Mouse (Mus musculus) spleen, postnatal 36 days (tissue): ENCODE results near the gene Hist1h2an.

ENCODE experiments used
- DNase-seq, 2 experiments: peaks; one replicate each; pipeline ENCODE4 v3.0.0; 2022; ENCODE audit warnings: low spot score in 2 of 2, mixed read lengths in 1 of 2

Hist1h2an gene

DNA sequence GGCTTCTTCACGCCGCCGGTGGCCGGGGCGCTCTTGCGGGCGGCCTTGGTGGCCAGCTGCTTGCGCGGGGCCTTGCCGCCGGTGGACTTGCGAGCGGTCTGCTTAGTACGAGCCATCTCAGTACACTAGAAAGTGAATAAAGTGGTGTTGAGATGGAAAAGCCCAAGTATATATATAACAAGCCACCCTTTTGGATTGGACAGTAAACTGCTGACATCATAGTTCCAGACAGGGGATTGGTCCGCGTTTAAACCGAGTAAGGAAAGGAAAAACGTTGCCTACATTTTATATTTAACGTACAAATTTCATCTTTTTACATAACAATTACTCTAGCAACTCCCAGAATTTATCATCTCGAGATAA lies 3.8 kb downstream of the Hist1h2an start, which contains the start of gene Hist1h3i:
Gene Hist1h3i, minus strand, starts transcription at position 116 of the 363 bp plus-strand sequence.
- peak; percentile 75 to 86 for DNase-seq

DNA sequence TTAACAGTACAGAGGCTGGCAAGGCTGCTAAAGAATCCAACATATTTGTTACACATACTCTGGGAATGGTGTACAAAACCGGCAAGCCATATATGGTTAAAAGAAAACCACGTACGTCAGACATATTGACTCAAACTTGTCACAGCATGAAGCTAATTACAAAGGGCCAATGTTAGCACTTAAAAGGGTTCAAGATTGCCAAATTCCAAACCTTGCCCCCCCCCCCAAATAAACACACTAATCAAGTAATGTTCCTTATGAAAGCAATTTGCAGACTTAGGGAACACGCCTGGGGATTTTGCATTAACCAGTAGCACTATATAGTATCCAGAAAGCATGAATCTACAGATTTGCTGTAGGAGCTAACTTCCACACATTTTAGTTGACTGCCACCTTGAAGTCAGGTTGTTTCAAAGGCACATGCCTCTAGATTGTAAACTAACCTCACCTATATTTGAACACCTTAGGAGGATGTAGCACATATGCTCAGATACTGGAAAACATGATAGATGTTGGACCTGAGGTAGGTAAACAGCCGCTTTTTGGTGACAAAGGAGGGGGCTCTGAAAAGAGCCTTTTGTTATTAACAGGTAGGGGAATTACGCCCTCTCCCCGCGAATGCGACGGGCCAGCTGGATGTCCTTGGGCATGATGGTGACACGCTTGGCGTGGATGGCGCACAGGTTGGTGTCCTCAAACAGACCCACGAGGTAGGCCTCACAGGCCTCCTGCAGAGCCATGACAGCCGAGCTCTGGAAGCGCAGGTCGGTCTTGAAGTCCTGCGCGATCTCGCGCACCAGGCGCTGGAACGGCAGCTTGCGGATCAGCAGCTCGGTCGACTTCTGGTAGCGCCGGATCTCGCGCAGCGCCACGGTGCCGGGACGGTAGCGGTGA lies 4.4 kb downstream of the Hist1h2an start:
- peak in 1 of 2 experiments; percentile 27 for DNase-seq

DNA sequence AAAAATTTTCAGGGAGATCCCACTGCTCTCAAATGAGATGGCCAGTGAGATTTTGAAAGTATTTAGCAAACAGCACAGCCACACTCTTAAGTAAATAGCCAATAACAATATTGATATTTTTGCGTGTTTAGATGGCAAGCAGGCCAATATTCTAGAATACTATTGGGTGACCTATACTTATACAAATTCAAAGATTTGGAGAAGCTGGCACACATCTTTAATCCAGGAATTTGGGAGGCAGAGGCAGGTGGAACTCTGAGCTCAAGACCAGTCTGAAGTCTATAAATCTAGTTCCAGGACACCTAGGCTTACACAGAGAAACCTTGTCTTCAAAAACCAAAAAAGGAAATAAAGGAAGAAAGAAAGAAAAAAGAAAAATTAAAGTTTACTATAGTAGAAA lies 5.4 kb downstream of the Hist1h2an start:
- no peak for DNase-seq

DNA sequence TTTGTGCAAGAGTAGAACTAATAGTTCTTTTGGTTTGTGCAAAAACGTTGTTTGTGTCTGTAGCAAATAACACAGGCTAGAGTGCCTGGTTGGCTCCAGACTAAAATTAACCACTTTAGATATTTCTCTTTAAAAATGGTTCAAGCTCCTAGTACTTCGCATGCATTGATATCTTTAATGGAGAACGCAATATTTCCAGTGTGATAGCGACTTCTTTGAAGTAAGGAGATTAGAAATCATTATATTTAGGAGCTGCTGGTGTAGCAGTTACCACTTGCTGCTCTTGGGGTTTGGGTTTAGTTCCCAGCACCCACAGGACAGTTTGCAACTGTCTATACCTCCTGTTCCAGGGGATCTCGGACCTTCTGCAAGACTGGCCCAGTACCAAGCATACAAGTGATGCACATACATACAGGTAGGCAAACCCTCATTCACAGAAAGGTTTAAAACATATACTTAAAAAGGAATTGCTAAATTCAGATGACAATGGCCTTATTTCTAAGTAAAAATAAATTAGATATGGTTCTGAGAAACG lies 5.9 kb downstream of the Hist1h2an start:
- no peak for DNase-seq

DNA sequence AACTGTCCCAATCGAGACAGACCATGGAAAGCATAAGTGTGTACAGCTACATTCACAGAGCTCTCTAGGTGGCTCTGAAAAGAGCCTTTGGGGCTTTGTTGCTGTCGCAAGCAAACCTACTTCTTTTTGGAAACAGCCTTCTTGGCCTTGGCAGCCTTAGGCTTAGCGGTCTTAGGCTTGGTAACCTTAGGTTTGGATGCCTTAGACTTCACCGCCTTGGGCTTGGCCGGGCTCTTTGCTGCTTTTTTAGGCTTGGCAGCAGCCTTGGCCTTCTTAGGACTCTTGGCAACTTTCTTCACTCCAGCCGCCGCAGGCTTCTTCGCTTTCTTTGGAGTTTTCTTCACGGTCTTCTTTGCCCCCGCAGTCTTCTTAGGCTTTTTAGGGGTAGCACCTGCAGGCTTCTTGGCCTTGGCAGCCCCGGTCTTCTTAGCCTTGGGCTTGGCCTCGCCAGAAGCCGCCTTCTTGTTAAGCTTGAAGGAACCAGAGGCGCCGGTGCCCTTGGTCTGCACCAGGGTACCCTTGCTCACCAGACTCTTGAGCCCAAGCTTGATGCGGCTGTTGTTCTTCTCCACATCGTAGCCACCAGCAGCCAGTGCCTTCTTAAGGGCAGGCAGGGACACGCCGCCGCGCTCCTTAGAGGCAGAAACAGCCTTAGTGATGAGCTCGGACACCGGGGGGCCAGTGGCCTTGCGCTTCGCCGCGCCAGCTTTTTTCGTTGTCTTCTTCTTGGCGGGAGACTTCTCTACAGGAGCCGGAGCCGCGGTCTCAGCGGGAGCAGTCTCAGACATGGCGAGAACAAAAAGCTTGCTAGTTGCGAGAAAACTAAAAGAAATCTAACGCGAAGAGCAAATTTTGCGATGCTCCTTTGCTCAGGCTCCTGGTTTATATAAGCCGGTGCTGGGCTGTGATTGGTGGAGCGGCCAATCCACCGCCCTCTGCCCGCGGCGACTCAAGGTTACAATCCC lies 7.0 kb downstream of the Hist1h2an start, which contains the start of gene Hist1h1b:
Gene Hist1h1b, minus strand, starts transcription at position 859 of the 965 bp plus-strand sequence.
- DNase-seq: peak; percentile 73 to 81

DNA sequence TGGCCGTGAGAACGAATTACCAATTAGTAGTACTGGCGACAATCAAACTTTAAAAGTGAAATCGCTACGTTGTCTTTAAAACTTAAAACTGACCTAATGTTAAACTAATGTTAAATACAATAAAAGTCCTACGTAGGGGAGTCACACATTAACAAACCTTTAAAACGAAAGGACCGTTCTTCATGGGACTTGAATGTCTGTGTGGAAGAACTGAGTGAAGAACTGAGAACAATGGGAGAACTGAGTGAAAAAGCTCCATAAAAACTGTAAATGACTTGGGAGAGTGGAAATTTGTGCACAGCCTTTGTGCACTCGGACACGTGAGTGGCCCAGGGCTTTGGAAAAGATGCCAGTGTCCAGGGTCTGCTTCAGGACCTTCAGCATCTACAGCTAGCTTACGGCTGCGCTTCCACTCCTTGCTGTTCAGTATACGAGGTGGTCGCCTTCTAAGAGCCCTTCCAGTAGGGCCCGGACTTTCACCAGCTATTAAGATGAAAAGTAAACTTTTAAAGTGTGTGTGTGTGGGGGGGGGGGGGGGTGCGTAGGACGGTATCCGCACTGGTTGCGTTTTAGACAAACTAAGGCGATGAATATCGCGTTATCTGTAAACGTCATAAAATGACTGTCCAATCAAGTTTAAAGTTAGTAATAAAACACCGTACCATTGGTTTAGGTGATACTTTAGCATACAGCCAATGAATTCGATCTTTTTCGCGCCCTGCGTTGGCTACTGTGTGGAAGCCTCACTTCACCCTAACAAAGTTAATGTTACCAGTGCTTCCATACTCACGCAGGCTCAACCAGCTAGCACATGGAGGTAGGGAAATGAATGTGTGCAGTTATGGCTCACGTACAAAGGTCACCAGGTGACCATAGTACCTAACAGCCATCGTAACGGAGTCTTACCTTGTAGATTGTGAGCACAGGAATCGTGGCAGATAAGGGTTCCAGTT lies 7.9 kb downstream of the Hist1h2an start:
- DNase-seq: peak; percentile 74 to 88

DNA sequence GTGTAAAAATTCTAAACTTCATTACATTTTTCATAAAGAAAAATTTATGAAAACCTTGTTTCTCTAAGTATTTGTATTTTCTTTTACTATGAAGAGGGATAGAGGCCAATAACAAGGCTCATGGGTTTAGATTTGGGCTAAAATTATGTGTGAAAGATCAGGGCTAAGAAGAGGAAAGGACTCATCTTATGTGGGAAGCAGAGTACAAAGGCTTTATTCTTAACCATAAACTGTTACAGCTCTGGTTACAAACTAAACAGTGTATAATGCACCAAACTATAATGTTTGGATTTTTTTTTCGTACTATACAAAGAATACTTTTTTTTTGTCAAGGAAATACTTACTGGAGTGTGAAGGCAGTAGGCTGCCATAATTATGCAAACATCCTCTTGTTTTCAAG lies 31.3 kb downstream of the Hist1h2an start:
- DNase-seq: no peak

DNA sequence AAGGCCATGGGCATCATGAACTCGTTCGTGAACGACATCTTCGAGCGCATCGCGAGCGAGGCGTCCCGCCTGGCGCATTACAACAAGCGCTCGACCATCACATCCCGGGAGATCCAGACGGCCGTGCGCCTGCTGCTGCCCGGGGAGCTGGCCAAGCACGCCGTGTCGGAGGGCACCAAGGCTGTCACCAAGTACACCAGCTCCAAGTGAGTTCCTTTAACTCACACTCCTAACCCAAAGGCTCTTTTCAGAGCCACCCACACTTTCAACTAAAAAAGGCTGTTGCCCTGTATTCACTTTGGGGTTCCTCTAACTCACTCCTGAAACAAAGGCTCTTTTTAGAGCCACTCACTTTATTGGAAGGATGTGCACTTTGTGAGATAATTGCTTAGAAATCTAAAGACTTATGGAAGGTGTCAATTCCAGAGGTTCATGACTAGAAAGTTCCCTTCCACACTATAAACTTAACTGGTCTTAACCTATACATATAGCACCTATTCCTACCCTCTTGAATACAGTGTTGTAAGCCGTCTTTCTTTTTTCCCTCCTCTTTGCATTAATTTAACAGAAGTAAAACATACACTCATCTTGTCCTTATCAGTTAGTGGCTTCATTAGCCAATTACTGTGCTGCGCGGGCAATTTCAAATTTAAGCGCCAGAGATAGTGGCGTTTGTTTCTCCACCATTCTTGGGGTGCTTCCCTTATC lies 32.6 kb downstream of the Hist1h2an start:
- peak; percentile 43 to 66 for DNase-seq

DNA sequence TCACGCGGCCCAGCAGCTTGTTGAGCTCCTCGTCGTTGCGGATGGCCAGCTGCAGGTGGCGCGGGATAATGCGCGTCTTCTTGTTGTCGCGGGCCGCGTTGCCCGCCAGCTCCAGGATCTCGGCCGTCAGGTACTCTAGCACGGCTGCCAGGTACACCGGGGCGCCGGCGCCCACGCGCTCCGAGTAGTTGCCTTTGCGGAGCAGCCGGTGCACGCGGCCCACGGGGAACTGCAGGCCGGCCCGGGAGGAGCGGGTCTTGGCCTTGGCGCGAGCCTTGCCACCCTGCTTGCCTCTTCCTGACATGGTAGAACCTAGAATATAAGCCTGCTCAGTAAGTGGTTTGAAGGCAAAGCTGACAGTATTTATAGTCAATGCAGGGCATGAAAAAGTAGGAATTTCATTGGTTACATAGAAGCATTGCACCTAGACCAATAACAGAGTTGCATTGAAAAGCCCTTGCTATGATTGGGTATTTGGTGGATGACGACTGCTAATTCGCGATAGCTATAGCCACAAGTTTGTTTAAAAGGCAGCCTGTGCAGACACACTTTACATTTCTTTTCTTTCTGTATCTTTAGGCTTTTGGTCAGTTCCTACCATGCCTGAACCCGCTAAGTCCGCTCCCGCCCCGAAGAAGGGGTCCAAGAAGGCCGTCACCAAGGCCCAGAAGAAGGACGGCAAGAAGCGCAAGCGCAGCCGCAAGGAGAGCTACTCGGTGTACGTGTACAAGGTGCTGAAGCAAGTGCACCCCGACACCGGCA lies 33.3 kb downstream of the Hist1h2an start, which contains the start of the genes Hist1h2ak and Hist1h2bn:
Gene Hist1h2ak, minus strand, starts transcription at position 304 of the 762 bp plus-strand sequence.
Gene Hist1h2bn, plus strand, starts transcription at position 600 of the 762 bp plus-strand sequence.
- DNase-seq: peak; percentile 85 to 91

DNA sequence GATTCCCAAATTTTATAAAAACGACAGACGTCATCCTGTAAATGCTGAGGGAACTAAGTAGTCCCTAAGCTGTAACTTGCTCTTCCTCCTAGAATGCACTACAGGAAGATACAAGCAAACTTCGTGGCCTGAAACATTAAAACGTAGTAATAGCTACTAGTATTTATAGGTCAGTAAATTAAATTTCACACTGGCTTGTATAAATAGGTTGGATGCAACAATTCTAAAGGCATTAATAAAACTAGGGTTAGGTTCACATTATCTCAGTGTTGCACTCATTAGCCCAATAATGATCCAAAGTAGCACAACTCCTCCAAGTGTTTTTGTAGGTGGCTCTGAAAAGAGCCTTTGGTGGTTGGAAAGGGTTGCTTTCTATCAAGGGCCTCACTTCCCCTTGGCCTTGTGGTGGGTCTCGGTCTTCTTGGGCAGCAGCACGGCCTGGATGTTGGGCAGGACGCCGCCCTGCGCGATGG lies 33.9 kb downstream of the Hist1h2an start:
- DNase-seq: no peak

DNA sequence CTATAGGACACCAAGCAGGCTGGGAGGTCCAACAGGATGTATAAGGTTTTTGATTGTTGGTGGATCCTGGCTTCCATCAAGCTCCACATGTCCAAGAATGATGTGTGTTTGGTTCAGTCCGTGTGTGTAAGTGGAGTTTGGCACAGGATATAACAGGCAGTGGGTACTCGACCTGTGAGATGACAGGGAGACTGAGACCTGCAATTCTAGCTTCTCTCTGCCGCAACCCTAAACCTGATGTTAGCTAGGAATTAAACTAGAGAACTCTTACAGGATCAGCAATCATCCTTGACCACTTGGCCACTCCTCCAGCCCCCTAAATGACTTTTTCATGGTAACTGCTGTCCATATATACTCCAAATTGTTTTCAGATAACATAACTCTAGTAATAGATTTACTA lies 34.7 kb downstream of the Hist1h2an start:
- no peak for DNase-seq

DNA sequence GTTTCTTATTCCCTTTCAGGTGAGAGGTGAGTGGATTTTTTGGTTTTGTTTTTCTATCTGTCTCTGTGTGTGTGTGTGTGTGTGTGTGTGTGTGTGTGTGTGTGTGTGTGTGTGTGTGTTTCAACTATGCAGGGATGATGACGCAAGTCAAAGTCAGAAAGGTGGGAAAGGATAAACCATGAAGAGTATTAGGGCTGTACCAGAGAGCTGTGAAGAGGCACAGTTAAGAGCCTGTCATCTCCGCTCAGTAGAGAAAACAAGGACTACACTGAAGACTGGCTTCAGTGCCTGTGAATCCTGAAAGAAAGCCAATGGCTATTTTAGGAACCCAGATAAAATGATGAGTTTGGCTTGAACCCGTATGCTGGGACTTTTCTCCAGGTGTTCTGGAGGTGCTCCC lies 35.2 kb downstream of the Hist1h2an start:
- no peak for DNase-seq

DNA sequence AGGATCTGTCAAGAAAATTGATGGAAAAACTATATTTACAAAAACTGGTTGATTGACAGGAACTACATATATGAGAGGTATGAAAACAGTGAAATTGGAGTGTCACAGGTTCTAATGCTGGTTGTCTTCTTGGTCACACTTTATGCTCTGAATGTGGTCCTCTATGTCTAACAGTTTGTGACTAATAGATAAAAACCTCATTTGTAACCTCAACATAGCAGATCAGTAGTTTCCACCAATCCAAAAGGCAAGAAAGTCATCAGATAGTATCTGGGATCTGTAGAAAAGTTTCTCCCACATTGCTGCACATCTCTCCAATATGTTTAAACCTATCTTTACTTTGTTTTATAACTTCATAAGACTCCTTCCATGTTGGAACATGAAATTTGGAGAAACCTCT lies 35.6 kb downstream of the Hist1h2an start:
- DNase-seq: no peak

DNA sequence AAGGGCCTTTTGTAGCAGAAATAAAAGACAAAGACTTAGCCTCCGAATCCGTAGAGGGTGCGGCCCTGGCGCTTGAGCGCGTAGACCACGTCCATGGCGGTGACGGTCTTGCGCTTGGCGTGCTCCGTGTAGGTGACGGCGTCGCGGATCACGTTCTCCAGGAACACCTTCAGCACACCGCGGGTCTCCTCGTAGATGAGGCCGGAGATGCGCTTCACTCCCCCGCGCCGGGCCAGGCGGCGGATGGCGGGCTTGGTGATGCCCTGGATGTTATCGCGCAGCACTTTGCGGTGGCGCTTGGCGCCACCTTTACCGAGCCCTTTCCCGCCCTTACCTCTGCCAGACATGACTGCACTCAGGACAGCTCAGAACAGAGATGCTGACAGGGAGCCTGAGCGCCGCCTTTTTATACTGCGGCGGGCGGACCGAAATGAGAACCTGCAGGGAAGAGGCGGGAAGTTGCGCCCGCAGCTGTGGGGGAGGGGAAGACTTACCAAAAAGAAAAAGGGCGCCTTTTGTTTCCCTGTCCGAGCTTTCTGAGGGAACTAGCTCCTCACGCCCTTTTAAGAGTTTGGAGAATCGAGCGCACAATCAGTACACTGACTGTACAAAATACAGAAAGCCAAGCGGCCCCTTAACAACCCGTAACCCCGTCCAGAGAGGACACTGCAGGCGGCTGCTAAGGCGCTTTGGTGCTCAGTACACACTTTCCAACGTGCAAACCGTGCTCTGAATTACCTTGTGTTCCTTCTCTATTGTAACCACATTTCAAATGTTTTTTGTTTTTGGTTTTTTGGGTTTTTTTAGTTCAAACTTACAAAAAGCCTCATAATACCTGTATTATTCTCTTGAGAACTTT lies 36.6 kb downstream of the Hist1h2an start, which contains the start of gene Hist1h4k:
Gene Hist1h4k, minus strand, starts transcription at position 347 of the 859 bp plus-strand sequence.
- peak; percentile 90 to 93 for DNase-seq

DNA sequence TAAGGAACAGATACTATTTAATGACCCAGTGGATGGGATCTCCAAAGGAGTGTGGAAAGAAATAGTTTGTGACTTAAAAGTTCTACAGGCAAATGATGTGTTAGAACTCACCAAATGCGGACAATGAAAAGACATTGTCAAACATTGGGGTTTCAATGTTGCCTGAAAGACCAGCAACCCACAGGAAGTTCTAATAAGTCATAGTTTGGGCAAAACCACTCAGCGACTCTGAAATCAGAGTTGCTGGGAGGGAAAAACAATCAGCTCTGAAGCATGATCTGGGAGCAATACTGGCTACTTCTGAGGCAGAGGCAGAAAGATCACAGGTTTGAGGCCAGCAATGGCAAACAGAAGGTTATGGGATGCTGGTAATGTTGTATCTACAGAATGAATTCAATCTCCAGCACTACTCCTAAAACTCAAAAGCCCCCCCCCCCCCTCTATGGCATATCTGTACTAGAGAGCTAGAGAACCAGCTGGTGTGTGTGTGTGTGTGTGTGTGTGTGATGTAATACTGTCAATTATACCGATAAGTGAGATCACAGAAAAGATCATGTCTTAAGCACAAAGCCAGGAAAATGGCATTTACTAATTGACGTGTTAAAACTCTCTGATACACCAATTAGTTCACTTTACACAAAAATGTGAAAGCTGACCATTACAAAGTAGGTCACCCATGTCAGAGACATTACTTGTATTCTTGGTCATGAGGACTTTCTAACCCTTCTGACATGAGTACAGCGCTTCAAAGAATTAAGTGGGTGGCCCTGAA lies 37.4 kb downstream of the Hist1h2an start:
- no peak for DNase-seq

DNA sequence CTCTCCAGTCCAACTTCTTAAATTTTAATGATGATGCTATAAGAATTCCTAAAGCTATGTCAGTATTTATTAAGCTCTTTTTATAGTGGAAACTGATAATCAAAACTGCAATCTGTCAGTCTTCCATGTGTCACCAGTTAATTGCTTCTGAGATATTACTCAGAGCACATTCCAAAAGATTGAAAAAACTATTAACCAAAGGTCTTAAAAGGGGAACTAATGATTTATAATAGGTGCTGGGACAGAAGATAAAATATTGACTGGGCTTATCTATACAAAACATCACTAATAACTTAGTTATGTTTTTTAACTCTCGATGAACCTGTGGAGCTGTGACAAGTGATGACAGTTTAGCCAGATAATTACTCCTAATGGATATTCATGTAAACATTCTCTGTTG lies 42.0 kb downstream of the Hist1h2an start:
- DNase-seq: no peak
